Mouse (Mus musculus): ENCODE data around the gene Lamtor4. TPM values are rescaled to one million over a fixed set of nuclear protein-coding genes. Genes with fewer than 3 reads are reported as not detected.

Gene Lamtor4
- polyA plus RNA-seq, 1 experiment from 2014 or later = 93.6 TPM

- ATAC-seq (ENCODE audit: insufficient number of reproducible peaks, insufficient read depth, low FRiP score, low read depth) = no peak
- H3K36me3 ChIP-seq (ENCODE audit: control insufficient read depth, insufficient read depth, low read length) = no peaks in the 10 kb centered on the region
- H3K27ac ChIP-seq (replicated peaks in 1 of 2; ENCODE audit: control insufficient read depth in 1 of 2, insufficient read depth in 1 of 2, low read depth in 2 of 2, low read length in 2 of 2) = no peak overlapping the region
- H3K4me3 ChIP-seq (ENCODE audit: control insufficient read depth in 1 of 2, insufficient read depth in 1 of 2, low read depth in 1 of 2, low read length in 2 of 2) = peak overlapping the region; percentile 47 to 81
- 19% methylated on average over 26 of the region's 26 CpGs for WGBS
- H3K4me2 ChIP-seq (ENCODE audit: low read length) = peak overlapping the region; percentile 68
- no peak overlapping the region for H3K9ac ChIP-seq (ENCODE audit: low read length)
- H3K27me3 ChIP-seq (ENCODE audit: control insufficient read depth, insufficient read depth, low read length) = peaks cover 10% of the 10 kb centered on the region; the same call in 1 of the 2 replicates
- no peaks in the 10 kb centered on the region for H3K9me3 ChIP-seq (ENCODE audit: control insufficient read depth, low read length)
- peaks cover 3 to 4% of the 10 kb centered on the region in 2 experiments; a peak in 3 of 4 replicates for H3K4me1 ChIP-seq (ENCODE audit: control insufficient read depth in 2 of 2, insufficient read depth in 2 of 2, low read length in 2 of 2)
These were observed 25.1 kb downstream of the Lamtor4 start for GRCm38 (mm10) chr5:138280425-138280768.

DNA sequence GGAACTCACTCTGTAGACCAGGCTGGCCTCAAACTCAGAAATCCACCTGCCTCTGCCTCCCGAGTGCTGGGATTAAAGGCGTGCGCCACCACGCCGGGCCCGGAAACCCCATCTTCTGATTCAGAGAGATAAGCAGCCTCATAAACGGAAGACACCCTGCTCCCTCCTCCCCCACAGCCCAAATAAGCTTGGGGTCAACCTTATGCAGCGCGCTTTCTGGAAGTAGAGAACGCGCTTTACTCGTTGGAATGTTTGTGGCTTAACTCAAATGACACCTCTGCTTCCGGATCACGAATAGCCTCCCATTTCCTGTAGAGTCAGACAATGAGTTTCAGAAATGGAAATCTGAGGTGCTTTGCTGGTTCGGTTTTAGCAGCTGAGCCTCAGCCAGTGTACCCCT lies 25.5 kb downstream of the Lamtor4 start:
- Histone ChIP-seq H3K27me3 (ENCODE audit: control insufficient read depth, insufficient read depth, low read length) (peaks cover 10% of the 10 kb centered on the region; the same call in 1 of the 2 replicates), H3K36me3 (ENCODE audit: control insufficient read depth, insufficient read depth, low read length) (no peaks in the 10 kb centered on the region), H3K9ac (ENCODE audit: low read length) (no peak overlapping the region), H3K4me3 (ENCODE audit: control insufficient read depth in 1 of 2, insufficient read depth in 1 of 2, low read depth in 1 of 2, low read length in 2 of 2) (no peak overlapping the region), H3K4me1 (ENCODE audit: control insufficient read depth in 2 of 2, insufficient read depth in 2 of 2, low read length in 2 of 2) (peaks cover 3 to 4% of the 10 kb centered on the region in 2 experiments; a peak in 3 of 4 replicates), H3K4me2 (ENCODE audit: low read length) (no peak overlapping the region), H3K9me3 (ENCODE audit: control insufficient read depth, low read length) (no peaks in the 10 kb centered on the region), H3K27ac (replicated peaks in 1 of 2; ENCODE audit: control insufficient read depth in 1 of 2, insufficient read depth in 1 of 2, low read depth in 2 of 2, low read length in 2 of 2) (no peak overlapping the region)
- ATAC-seq (ENCODE audit: insufficient number of reproducible peaks, insufficient read depth, low FRiP score, low read depth) = no peak
- 88% methylated on average over 15 of the region's 15 CpGs for WGBS

DNA sequence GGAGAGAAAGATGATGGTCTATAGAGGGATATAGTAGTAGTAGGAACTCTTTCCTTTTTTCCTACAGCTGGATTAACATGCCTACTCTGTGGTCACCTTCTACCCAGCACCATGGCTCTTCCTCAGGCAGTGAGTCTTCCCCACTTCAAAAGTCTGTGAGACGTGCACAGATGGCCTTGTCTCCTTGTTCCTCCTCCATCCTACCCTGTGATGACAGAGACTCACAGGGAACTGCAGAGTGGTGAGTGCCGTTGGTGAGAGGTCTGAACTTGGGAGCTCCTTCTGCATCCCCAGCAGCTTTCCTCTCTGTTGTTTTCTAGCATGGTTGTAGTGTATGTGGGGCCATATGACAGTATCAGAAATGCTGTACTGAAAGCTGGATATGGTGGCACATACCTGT lies 26.5 kb downstream of the Lamtor4 start:
- H3K9me3 ChIP-seq (ENCODE audit: control insufficient read depth, low read length) = no peaks in the 10 kb centered on the region
- no peak overlapping the region for H3K4me3 ChIP-seq (ENCODE audit: control insufficient read depth in 1 of 2, insufficient read depth in 1 of 2, low read depth in 1 of 2, low read length in 2 of 2)
- no peak overlapping the region for H3K27ac ChIP-seq (replicated peaks in 1 of 2; ENCODE audit: control insufficient read depth in 1 of 2, insufficient read depth in 1 of 2, low read depth in 2 of 2, low read length in 2 of 2)
- peaks cover 7% of the 10 kb centered on the region; the same call in 1 of the 2 replicates for H3K27me3 ChIP-seq (ENCODE audit: control insufficient read depth, insufficient read depth, low read length)
- no peak for ATAC-seq (ENCODE audit: insufficient number of reproducible peaks, insufficient read depth, low FRiP score, low read depth)
- H3K36me3 ChIP-seq (ENCODE audit: control insufficient read depth, insufficient read depth, low read length) = no peaks in the 10 kb centered on the region
- peaks cover 3 to 4% of the 10 kb centered on the region in 2 experiments; a peak in 3 of 4 replicates for H3K4me1 ChIP-seq (ENCODE audit: control insufficient read depth in 2 of 2, insufficient read depth in 2 of 2, low read length in 2 of 2)
- no peak overlapping the region for H3K9ac ChIP-seq (ENCODE audit: low read length)
- WGBS = 70% methylated on average over 2 of the region's 2 CpGs
- no peak overlapping the region for H3K4me2 ChIP-seq (ENCODE audit: low read length)

DNA sequence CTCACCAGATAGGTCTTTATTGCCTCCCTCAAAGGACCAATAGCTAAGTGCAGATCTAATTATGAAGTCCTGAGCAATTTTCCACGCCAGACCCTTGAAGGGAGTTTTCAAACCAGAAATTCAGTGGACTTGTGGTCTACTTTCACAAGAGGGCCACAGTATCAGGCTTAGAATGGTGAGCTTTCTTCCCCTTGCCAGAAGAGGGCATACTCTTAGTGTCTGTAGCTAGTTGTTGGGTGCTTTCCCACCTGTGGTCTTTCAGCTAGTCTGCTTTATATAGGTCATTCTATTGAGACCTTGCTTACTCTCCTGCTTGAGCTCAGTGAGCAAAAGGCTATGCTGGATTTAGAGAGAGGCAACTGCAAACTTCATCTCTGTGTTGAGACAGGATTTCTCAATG lies 28.3 kb downstream of the Lamtor4 start:
- 53% methylated on average over 1 of the region's 1 CpGs for WGBS
- H3K9me3 ChIP-seq (ENCODE audit: control insufficient read depth, low read length) = no peaks in the 10 kb centered on the region
- no peak overlapping the region for H3K4me3 ChIP-seq (ENCODE audit: control insufficient read depth in 1 of 2, insufficient read depth in 1 of 2, low read depth in 1 of 2, low read length in 2 of 2)
- H3K27me3 ChIP-seq (ENCODE audit: control insufficient read depth, insufficient read depth, low read length) = peaks cover 7% of the 10 kb centered on the region; the same call in 1 of the 2 replicates
- no peak overlapping the region for H3K9ac ChIP-seq (ENCODE audit: low read length)
- ATAC-seq (ENCODE audit: insufficient number of reproducible peaks, insufficient read depth, low FRiP score, low read depth) = no peak
- H3K4me2 ChIP-seq (ENCODE audit: low read length) = no peak overlapping the region
- peaks cover 3 to 4% of the 10 kb centered on the region in 2 experiments; a peak in 3 of 4 replicates for H3K4me1 ChIP-seq (ENCODE audit: control insufficient read depth in 2 of 2, insufficient read depth in 2 of 2, low read length in 2 of 2)
- H3K36me3 ChIP-seq (ENCODE audit: control insufficient read depth, insufficient read depth, low read length) = no peaks in the 10 kb centered on the region
- no peak overlapping the region for H3K27ac ChIP-seq (replicated peaks in 1 of 2; ENCODE audit: control insufficient read depth in 1 of 2, insufficient read depth in 1 of 2, low read depth in 2 of 2, low read length in 2 of 2)

GRCm38 (mm10) chr5:138287861-138288260 lies 32.6 kb downstream of the Lamtor4 start:
- Histone ChIP-seq H3K27me3 (ENCODE audit: control insufficient read depth, insufficient read depth, low read length) (no peaks in the 10 kb centered on the region), H3K27ac (replicated peaks in 1 of 2; ENCODE audit: control insufficient read depth in 1 of 2, insufficient read depth in 1 of 2, low read depth in 2 of 2, low read length in 2 of 2) (no peak overlapping the region), H3K4me1 (ENCODE audit: control insufficient read depth in 2 of 2, insufficient read depth in 2 of 2, low read length in 2 of 2) (no peaks in the 10 kb centered on the region), H3K36me3 (ENCODE audit: control insufficient read depth, insufficient read depth, low read length) (no peaks in the 10 kb centered on the region), H3K4me2 (ENCODE audit: low read length) (no peak overlapping the region), H3K9me3 (ENCODE audit: control insufficient read depth, low read length) (no peaks in the 10 kb centered on the region), H3K4me3 (ENCODE audit: control insufficient read depth in 1 of 2, insufficient read depth in 1 of 2, low read depth in 1 of 2, low read length in 2 of 2) (no peak overlapping the region), H3K9ac (ENCODE audit: low read length) (no peak overlapping the region)
- no peak for ATAC-seq (ENCODE audit: insufficient number of reproducible peaks, insufficient read depth, low FRiP score, low read depth)
- 74% methylated on average over 3 of the region's 3 CpGs for WGBS

DNA sequence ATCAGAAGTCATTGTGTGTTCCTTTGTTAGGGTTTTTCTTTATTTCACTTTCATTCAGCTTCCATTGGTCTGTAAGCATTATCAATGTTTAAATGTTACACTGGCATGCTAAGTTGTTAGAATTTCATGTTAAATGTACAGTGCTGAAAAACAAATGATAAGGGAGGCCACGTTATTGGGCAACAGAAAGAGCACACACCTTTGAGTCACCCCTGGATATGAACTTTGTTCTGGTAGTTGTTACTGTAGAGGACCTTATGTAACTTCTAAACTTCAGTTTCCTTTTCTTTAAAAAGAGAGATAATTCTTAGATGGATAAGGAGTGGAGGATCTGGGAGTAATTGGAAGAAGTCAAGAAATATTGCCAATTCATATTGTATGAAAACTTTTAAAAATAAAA lies 36.4 kb downstream of the Lamtor4 start:
- no peak overlapping the region for H3K4me3 ChIP-seq (ENCODE audit: control insufficient read depth in 1 of 2, insufficient read depth in 1 of 2, low read depth in 1 of 2, low read length in 2 of 2)
- no peak overlapping the region for H3K4me2 ChIP-seq (ENCODE audit: low read length)
- H3K27ac ChIP-seq (replicated peaks in 1 of 2; ENCODE audit: control insufficient read depth in 1 of 2, insufficient read depth in 1 of 2, low read depth in 2 of 2, low read length in 2 of 2) = no peak overlapping the region
- 65% methylated on average over 1 of the region's 1 CpGs for WGBS
- no peaks in the 10 kb centered on the region for H3K27me3 ChIP-seq (ENCODE audit: control insufficient read depth, insufficient read depth, low read length)
- no peak for ATAC-seq (ENCODE audit: insufficient number of reproducible peaks, insufficient read depth, low FRiP score, low read depth)
- no peaks in the 10 kb centered on the region for H3K36me3 ChIP-seq (ENCODE audit: control insufficient read depth, insufficient read depth, low read length)
- H3K9me3 ChIP-seq (ENCODE audit: control insufficient read depth, low read length) = no peaks in the 10 kb centered on the region
- no peak overlapping the region for H3K9ac ChIP-seq (ENCODE audit: low read length)
- H3K4me1 ChIP-seq (ENCODE audit: control insufficient read depth in 2 of 2, insufficient read depth in 2 of 2, low read length in 2 of 2) = no peaks in the 10 kb centered on the region

GRCm38 (mm10) chr5:138294158-138294557 lies 38.9 kb downstream of the Lamtor4 start:
- Histone ChIP-seq H3K4me2 (ENCODE audit: low read length) (no peak overlapping the region), H3K9me3 (ENCODE audit: control insufficient read depth, low read length) (no peaks in the 10 kb centered on the region), H3K27me3 (ENCODE audit: control insufficient read depth, insufficient read depth, low read length) (no peaks in the 10 kb centered on the region), H3K4me3 (ENCODE audit: control insufficient read depth in 1 of 2, insufficient read depth in 1 of 2, low read depth in 1 of 2, low read length in 2 of 2) (no peak overlapping the region), H3K27ac (replicated peaks in 1 of 2; ENCODE audit: control insufficient read depth in 1 of 2, insufficient read depth in 1 of 2, low read depth in 2 of 2, low read length in 2 of 2) (no peak overlapping the region), H3K4me1 (ENCODE audit: control insufficient read depth in 2 of 2, insufficient read depth in 2 of 2, low read length in 2 of 2) (no peaks in the 10 kb centered on the region), H3K36me3 (ENCODE audit: control insufficient read depth, insufficient read depth, low read length) (no peaks in the 10 kb centered on the region), H3K9ac (ENCODE audit: low read length) (no peak overlapping the region)
- ATAC-seq (ENCODE audit: insufficient number of reproducible peaks, insufficient read depth, low FRiP score, low read depth) = no peak

DNA sequence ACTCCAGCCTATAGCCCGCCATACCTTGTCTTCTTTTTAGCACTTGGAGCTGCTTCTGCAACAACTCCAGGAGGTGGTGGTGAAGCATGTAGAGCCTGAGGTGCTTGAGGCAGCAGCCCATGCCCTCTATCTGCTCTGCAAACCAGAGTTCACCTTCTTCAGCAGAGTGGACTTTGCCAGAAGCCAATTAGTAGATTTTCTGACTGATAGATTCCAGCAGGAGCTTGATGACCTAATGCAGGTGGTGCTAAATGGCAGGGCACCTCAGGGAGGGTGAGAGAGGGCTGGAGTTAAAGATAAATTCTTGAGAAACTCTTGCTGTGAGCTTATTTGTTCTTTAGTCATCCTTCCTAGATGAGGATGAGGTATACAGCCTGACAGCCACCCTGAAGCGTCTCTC lies 44.3 kb downstream of the Lamtor4 start:
- H3K4me2 ChIP-seq (ENCODE audit: low read length) = no peak overlapping the region
- no peaks in the 10 kb centered on the region for H3K36me3 ChIP-seq (ENCODE audit: control insufficient read depth, insufficient read depth, low read length)
- H3K4me3 ChIP-seq (ENCODE audit: control insufficient read depth in 1 of 2, insufficient read depth in 1 of 2, low read depth in 1 of 2, low read length in 2 of 2) = no peak overlapping the region
- ATAC-seq (ENCODE audit: insufficient number of reproducible peaks, insufficient read depth, low FRiP score, low read depth) = no peak
- H3K27ac ChIP-seq (replicated peaks in 1 of 2; ENCODE audit: control insufficient read depth in 1 of 2, insufficient read depth in 1 of 2, low read depth in 2 of 2, low read length in 2 of 2) = no peak overlapping the region
- WGBS = 73% methylated on average over 2 of the region's 2 CpGs
- no peaks in the 10 kb centered on the region for H3K27me3 ChIP-seq (ENCODE audit: control insufficient read depth, insufficient read depth, low read length)
- no peak overlapping the region for H3K9ac ChIP-seq (ENCODE audit: low read length)
- no peaks in the 10 kb centered on the region for H3K4me1 ChIP-seq (ENCODE audit: control insufficient read depth in 2 of 2, insufficient read depth in 2 of 2, low read length in 2 of 2)
- no peaks in the 10 kb centered on the region for H3K9me3 ChIP-seq (ENCODE audit: control insufficient read depth, low read length)
